Mouse (Mus musculus) C2C12 (cell line): Measurements from ENCODE around the gene Ppp1r14a. TPM values are rescaled to one million over a fixed set of nuclear protein-coding genes. Genes with fewer than 3 reads are reported as not detected.

ENCODE experiments used
- H3K27me3 ChIP-seq: one replicate; pipeline ENCODE4 v1.6.1; 2011; ENCODE audit not compliant: control insufficient read depth, insufficient read depth, insufficient read length
- H3K36me3 ChIP-seq: one replicate; pipeline ENCODE4 v1.6.1; 2011; ENCODE audit not compliant: control insufficient read depth, insufficient read depth
- H3K4me3 ChIP-seq: one replicate; pipeline ENCODE4 v1.5.1; 2011; ENCODE audit warnings: mild to moderate bottlenecking, control low read depth; ENCODE audit not compliant: poor library complexity, insufficient read depth, severe bottlenecking
- H3K79me2 ChIP-seq: one replicate; pipeline ENCODE4 v1.6.1; 2011; ENCODE audit not compliant: control insufficient read depth, insufficient read depth
- H3K79me3 ChIP-seq: one replicate; pipeline ENCODE4 v1.6.1; 2011; ENCODE audit warnings: low read depth, control low read depth
- H3ac ChIP-seq: one replicate; pipeline ENCODE3; 2011; ENCODE audit warnings: low read depth; ENCODE audit not compliant: control insufficient read depth, insufficient read length
- CEBPB ChIP-seq: IDR thresholded peaks from one replicate; pipeline ENCODE4 v1.6.1; 2011; ENCODE audit warnings: low read depth, mild to moderate bottlenecking, control low read depth, moderate library complexity
- CTCF ChIP-seq: IDR thresholded peaks from one replicate; pipeline ENCODE4 v1.5.1; 2011; ENCODE audit not compliant: control insufficient read depth, insufficient read depth, insufficient read length
- FOSL1 ChIP-seq: IDR thresholded peaks from one replicate; pipeline ENCODE4 v1.8.0; 2011; ENCODE audit warnings: mild to moderate bottlenecking, low read length; ENCODE audit not compliant: poor library complexity, insufficient read depth, severe bottlenecking
- MAX ChIP-seq: IDR thresholded peaks from one replicate; pipeline ENCODE4 v1.6.1; 2011; ENCODE audit warnings: mild to moderate bottlenecking, control low read depth
- MYOD1 ChIP-seq: IDR thresholded peaks from one replicate; pipeline ENCODE4 v1.6.1; 2011; ENCODE audit warnings: low read depth; ENCODE audit not compliant: control insufficient read depth, insufficient read length
- MYOG ChIP-seq: IDR thresholded peaks from one replicate; pipeline ENCODE4 v1.6.1; 2011; ENCODE audit not compliant: control insufficient read depth, insufficient read length; ENCODE audit errors: extremely low read depth
- USF1 ChIP-seq: IDR thresholded peaks from one replicate; pipeline ENCODE4 v1.6.1; 2011; ENCODE audit warnings: low read depth, mild to moderate bottlenecking, control low read depth, moderate library complexity
- polyA plus RNA-seq: library from polyadenylated mRNA; unstranded; fragments of >200 nt; fragmentation: generic; extraction: Trizol; gene quantifications from one replicate; pipeline ENCODE4 v1.2.1, GENCODE M21; 2012; ENCODE audit warnings: missing spikeins

The Ppp1r14a gene
- polyA plus RNA-seq, 1 experiment: 0.43 TPM

GRCm38 (mm10) chr7:29335841-29336671, 46.9 kb downstream of the Ppp1r14a start:
- Histone ChIP-seq H3K36me3 (no peaks in the 10 kb centered on the region), H3K79me3 (no peaks in the 10 kb centered on the region), H3K4me3 (no peak overlapping the region)

DNA sequence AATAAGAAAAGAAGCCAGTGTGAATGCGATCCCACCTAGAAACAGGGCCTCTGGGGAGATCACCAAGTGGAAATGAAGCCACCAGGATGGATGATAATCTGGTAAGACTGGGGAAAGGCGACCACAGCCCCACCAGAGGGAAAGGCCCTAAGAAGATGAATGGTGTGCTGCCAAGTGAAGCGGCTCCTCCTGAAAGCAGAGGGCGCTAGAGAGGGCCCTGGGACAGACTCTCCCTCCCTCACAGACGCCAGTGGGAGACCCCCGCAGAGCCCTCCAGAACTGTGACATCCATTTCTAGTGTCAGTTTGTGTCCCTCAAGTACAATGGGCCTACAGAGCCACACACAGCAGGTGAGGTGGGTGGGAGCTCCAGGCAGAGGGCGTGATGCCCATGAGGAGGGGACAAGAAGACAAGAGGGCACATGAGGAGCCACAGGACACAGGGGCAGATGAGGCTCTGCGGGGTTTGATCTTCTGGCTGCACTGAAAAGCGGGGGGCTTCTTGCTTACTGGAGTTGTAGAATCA, 47.7 kb downstream of the Ppp1r14a start:
- H3K4me3 ChIP-seq: no peak overlapping the region
- no peaks in the 10 kb centered on the region for H3K36me3 ChIP-seq
- no peak for TF ChIP-seq USF1
- no peak for TF ChIP-seq MYOD1
- no peak for TF ChIP-seq FOSL1
- no peak for TF ChIP-seq CEBPB
- H3K27me3 ChIP-seq: no peaks in the 10 kb centered on the region
- H3K79me2 ChIP-seq: no peaks in the 10 kb centered on the region
- H3ac ChIP-seq: no peak overlapping the region
- H3K79me3 ChIP-seq: no peaks in the 10 kb centered on the region

More at GRCm38 (mm10) chr7:29335841-29336671, 46.9 kb downstream of the Ppp1r14a start:
- Histone ChIP-seq H3K79me2 (no peaks in the 10 kb centered on the region), H3K27me3 (no peaks in the 10 kb centered on the region), H3ac (no peak overlapping the region)
- TF ChIP-seq FOSL1 (no peak), MYOG (no peak), MAX (no peak), USF1 (no peak), CTCF (no peak), MYOD1 (no peak), CEBPB (no peak)

DNA sequence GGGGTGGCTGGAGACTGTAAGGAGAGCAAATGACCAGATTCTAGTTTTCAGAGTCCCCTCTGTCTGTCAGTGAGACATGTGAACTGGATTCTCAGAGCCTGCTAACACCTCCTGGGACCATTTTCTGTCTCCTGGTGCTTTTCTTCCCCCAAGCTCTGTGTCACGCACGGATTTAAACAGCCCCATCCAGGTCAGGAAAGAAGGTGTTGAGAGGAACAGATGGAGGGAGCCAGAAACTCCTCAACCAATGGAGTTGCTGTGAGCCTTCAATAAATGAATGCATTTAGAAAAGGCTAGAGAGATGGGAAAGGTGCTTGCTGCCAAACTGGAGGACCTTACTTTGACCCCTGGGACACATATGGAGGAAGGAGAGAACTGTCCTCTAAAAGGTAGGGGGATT, 48.7 kb downstream of the Ppp1r14a start:
- TF ChIP-seq CTCF: no peak
- no peak for TF ChIP-seq MAX
- no peak for TF ChIP-seq MYOG
- TF ChIP-seq CEBPB: no peak
- TF ChIP-seq MYOD1: no peak
- TF ChIP-seq FOSL1: no peak
- no peak for TF ChIP-seq USF1
- Histone ChIP-seq H3K4me3 (no peak overlapping the region), H3K27me3 (no peaks in the 10 kb centered on the region), H3K79me3 (no peaks in the 10 kb centered on the region), H3K79me2 (no peaks in the 10 kb centered on the region), H3ac (no peak overlapping the region), H3K36me3 (no peaks in the 10 kb centered on the region)

GRCm38 (mm10) chr7:29338351-29338919, 49.3 kb downstream of the Ppp1r14a start:
- Histone ChIP-seq H3K36me3 (no peaks in the 10 kb centered on the region), H3K79me2 (no peaks in the 10 kb centered on the region), H3K27me3 (no peaks in the 10 kb centered on the region), H3K4me3 (no peak overlapping the region), H3ac (no peak overlapping the region), H3K79me3 (no peaks in the 10 kb centered on the region)
- TF ChIP-seq MYOD1 (no peak), CEBPB (no peak), FOSL1 (no peak), USF1 (no peak), CTCF (no peak), MYOG (no peak), MAX (no peak)

GRCm38 (mm10) chr7:29338984-29339679, 50.0 kb downstream of the Ppp1r14a start:
- H3K79me2 ChIP-seq: no peaks in the 10 kb centered on the region
- H3K36me3 ChIP-seq: no peaks in the 10 kb centered on the region
- TF ChIP-seq CEBPB (no peak), USF1 (no peak), MAX (no peak), MYOD1 (no peak), CTCF (no peak), FOSL1 (no peak), MYOG (no peak)
- H3ac ChIP-seq: no peak overlapping the region
- no peak overlapping the region for H3K4me3 ChIP-seq
- H3K27me3 ChIP-seq: no peaks in the 10 kb centered on the region
- H3K79me3 ChIP-seq: no peaks in the 10 kb centered on the region
